Mouse (Mus musculus) macrophage (primary cell): Measurements from ENCODE around the gene Als2. TPM values are rescaled to one million over a fixed set of nuclear protein-coding genes. Genes with fewer than 3 reads are reported as not detected.

Experiments
- H3K27ac ChIP-seq: fragments of 350-480 bp; formaldehyde crosslinking; 2 replicates; pipeline ENCODE4 v1.9.0; 2021
- H3K36me3 ChIP-seq: fragments of 350-480 bp; formaldehyde crosslinking; 2 replicates; pipeline ENCODE4 v1.9.0; 2021; ENCODE audit errors: inconsistent target
- H3K4me3 ChIP-seq: fragments of 350-480 bp; formaldehyde crosslinking; 2 replicates; pipeline ENCODE4 v1.9.0; 2021; ENCODE audit errors: inconsistent target
- H3K79me2 ChIP-seq: fragments of 350-480 bp; formaldehyde crosslinking; 2 replicates; pipeline ENCODE4 v1.9.0; 2021; ENCODE audit errors: inconsistent target
- WGBS: methylation state at CpG from one replicate; pipeline ENCODE4 v1.1.7; 2026; ENCODE audit warnings: inconsistent platforms; ENCODE audit not compliant: missing documents; 5-methylcytosine and 5-hydroxymethylcytosine counted together
- polyA plus RNA-seq: library from polyadenylated mRNA; stranded (reverse); fragments of 250-400 nt; gene quantifications from 3 replicates; pipeline ENCODE4 v1.2.4, GENCODE M21; 2018; ENCODE audit warnings: inconsistent platforms

The Als2 gene
- polyA plus RNA-seq, 1 experiment from 2014 or later, result 14.3 TPM

GRCm38 (mm10) chr1:59166232-59166905 is 70.7 kb downstream of the Als2 start:
- no peaks in the 10 kb centered on the region for H3K79me2 ChIP-seq
- H3K36me3 ChIP-seq, result peaks cover 42% of the 10 kb centered on the region
- 96% methylated on average over 9 of the region's 9 CpGs for WGBS
- no peak overlapping the region for H3K27ac ChIP-seq
- H3K4me3 ChIP-seq, result no peak overlapping the region

GRCm38 (mm10) chr1:59163918-59164317 is 73.1 kb downstream of the Als2 start:
- Histone ChIP-seq H3K4me3 (no peak overlapping the region), H3K79me2 (no peaks in the 10 kb centered on the region), H3K36me3 (peaks cover 28% of the 10 kb centered on the region), H3K27ac (no peak overlapping the region)
- WGBS, result 100% methylated on average over 5 of the region's 5 CpGs

- peaks cover 24% of the 10 kb centered on the region for H3K36me3 ChIP-seq
- 19% methylated on average over 12 of the region's 12 CpGs for WGBS
- H3K4me3 ChIP-seq, result no peak within 1 kb of the TSS
- no peak within 1 kb of the TSS for H3K27ac ChIP-seq
- no peaks in the 10 kb centered on the region for H3K79me2 ChIP-seq
These were observed 74.0 kb downstream of the Als2 start, which contains the start of gene Mpp4 for GRCm38 (mm10) chr1:59163030-59163461. TSS of gene Mpp4 (minus strand) at chr1:59163389.

- Histone ChIP-seq H3K79me2 (no peaks in the 10 kb centered on the region), H3K4me3 (no peak overlapping the region), H3K36me3 (peaks cover 19% of the 10 kb centered on the region), H3K27ac (no peak overlapping the region)
- WGBS, result 77% methylated on average over 8 of the region's 8 CpGs
These were observed 74.6 kb downstream of the Als2 start for GRCm38 (mm10) chr1:59162309-59163024.

GRCm38 (mm10) chr1:59161396-59161795 is 75.6 kb downstream of the Als2 start:
- no peak overlapping the region for H3K4me3 ChIP-seq
- 97% methylated on average over 6 of the region's 6 CpGs for WGBS
- H3K79me2 ChIP-seq, result no peaks in the 10 kb centered on the region
- H3K36me3 ChIP-seq, result peaks cover 8% of the 10 kb centered on the region
- H3K27ac ChIP-seq, result no peak overlapping the region

- WGBS, result 76% methylated on average over 6 of the region's 6 CpGs
- H3K27ac ChIP-seq, result no peak overlapping the region
- no peak overlapping the region for H3K4me3 ChIP-seq
These were observed 76.2 kb downstream of the Als2 start for GRCm38 (mm10) chr1:59160871-59161270.

GRCm38 (mm10) chr1:59159136-59159535 is 77.9 kb downstream of the Als2 start:
- Histone ChIP-seq H3K79me2 (no peaks in the 10 kb centered on the region), H3K36me3 (peaks cover 6% of the 10 kb centered on the region; the same call in 1 of the 2 replicates), H3K27ac (no peak overlapping the region), H3K4me3 (no peak overlapping the region)
- WGBS, result 83% methylated on average over 3 of the region's 3 CpGs

More at GRCm38 (mm10) chr1:59160871-59161270, 76.2 kb downstream of the Als2 start:
- Histone ChIP-seq H3K79me2 (no peaks in the 10 kb centered on the region), H3K36me3 (peaks cover 6% of the 10 kb centered on the region; the same call in 1 of the 2 replicates)

GRCm38 (mm10) chr1:59158498-59158897 is 78.5 kb downstream of the Als2 start:
- H3K4me3 ChIP-seq, result no peak overlapping the region
- WGBS, result 93% methylated on average over 7 of the region's 7 CpGs

GRCm38 (mm10) chr1:59157846-59158245 is 79.2 kb downstream of the Als2 start:
- WGBS, result 84% methylated on average over 4 of the region's 4 CpGs
- Histone ChIP-seq H3K4me3 (no peak overlapping the region), H3K79me2 (no peaks in the 10 kb centered on the region)

More at GRCm38 (mm10) chr1:59158498-59158897, 78.5 kb downstream of the Als2 start:
- Histone ChIP-seq H3K27ac (no peak overlapping the region), H3K36me3 (peaks cover 4% of the 10 kb centered on the region; the same call in 1 of the 2 replicates), H3K79me2 (no peaks in the 10 kb centered on the region)

GRCm38 (mm10) chr1:59152346-59152745 is 84.7 kb downstream of the Als2 start:
- WGBS, result 92% methylated on average over 4 of the region's 4 CpGs
- Histone ChIP-seq H3K27ac (no peak overlapping the region), H3K79me2 (no peaks in the 10 kb centered on the region), H3K4me3 (no peak overlapping the region), H3K36me3 (no peaks in the 10 kb centered on the region)

More at GRCm38 (mm10) chr1:59157846-59158245, 79.2 kb downstream of the Als2 start:
- Histone ChIP-seq H3K27ac (no peak overlapping the region), H3K36me3 (no peaks in the 10 kb centered on the region)

GRCm38 (mm10) chr1:59150542-59150941 is 86.5 kb downstream of the Als2 start:
- Histone ChIP-seq H3K27ac (no peak overlapping the region), H3K36me3 (no peaks in the 10 kb centered on the region), H3K4me3 (no peak overlapping the region), H3K79me2 (no peaks in the 10 kb centered on the region)
- 61% methylated on average over 5 of the region's 5 CpGs for WGBS

GRCm38 (mm10) chr1:59144543-59144942 is 92.5 kb downstream of the Als2 start:
- WGBS, result 92% methylated on average over 10 of the region's 10 CpGs
- no peak overlapping the region for H3K27ac ChIP-seq
- no peaks in the 10 kb centered on the region for H3K36me3 ChIP-seq
- H3K79me2 ChIP-seq, result no peaks in the 10 kb centered on the region
- H3K4me3 ChIP-seq, result no peak overlapping the region

- Histone ChIP-seq H3K27ac (no peak overlapping the region), H3K4me3 (no peak overlapping the region), H3K79me2 (no peaks in the 10 kb centered on the region)
These were observed 94.2 kb downstream of the Als2 start for GRCm38 (mm10) chr1:59142809-59143208.

GRCm38 (mm10) chr1:59134419-59134818 is 102.6 kb downstream of the Als2 start:
- Histone ChIP-seq H3K79me2 (no peaks in the 10 kb centered on the region), H3K36me3 (no peaks in the 10 kb centered on the region), H3K27ac (no peak overlapping the region), H3K4me3 (no peak overlapping the region)
- 89% methylated on average over 5 of the region's 5 CpGs for WGBS

More at GRCm38 (mm10) chr1:59142809-59143208, 94.2 kb downstream of the Als2 start:
- no peaks in the 10 kb centered on the region for H3K36me3 ChIP-seq

GRCm38 (mm10) chr1:59128879-59129278 is 108.2 kb downstream of the Als2 start:
- no peaks in the 10 kb centered on the region for H3K79me2 ChIP-seq
- no peaks in the 10 kb centered on the region for H3K36me3 ChIP-seq
- H3K4me3 ChIP-seq, result no peak overlapping the region
- H3K27ac ChIP-seq, result no peak overlapping the region
- 95% methylated on average over 7 of the region's 7 CpGs for WGBS
